Mouse (Mus musculus) MEL (cell line): Measurements from ENCODE around the gene Zc2hc1b.

Source experiments
- CTCF ChIP-seq, 3 experiments: IDR thresholded peaks in 2 of 3; conservative IDR thresholded peaks in 1 of 3; 2 replicates each; pipeline ENCODE4 v1.5.1; 2011 to 2012; ENCODE audit warnings: low read length in 3 of 3, low read depth in 2 of 3, mild to moderate bottlenecking in 2 of 3, improper control_type of control experiment in 1 of 3, inconsistent platforms in 1 of 3, mixed read lengths in 1 of 3, moderate library complexity in 1 of 3; ENCODE audit not compliant: control insufficient read depth in 1 of 3, insufficient read depth in 1 of 3, poor library complexity in 1 of 3, severe bottlenecking in 1 of 3
- E2F4 ChIP-seq: IDR thresholded peaks from 2 replicates; pipeline ENCODE4 v1.6.1; 2011; ENCODE audit warnings: low read depth, low read length, improper control_type of control experiment, borderline replicate concordance
- HCFC1 ChIP-seq: IDR thresholded peaks from 2 replicates; pipeline ENCODE4 v1.6.1; 2012; ENCODE audit warnings: low read depth, mild to moderate bottlenecking, inconsistent platforms, low read length, improper control_type of control experiment, moderate library complexity
- MYB ChIP-seq: IDR thresholded peaks from 2 replicates; pipeline ENCODE4 v1.6.1; 2011; ENCODE audit warnings: mild to moderate bottlenecking, low read depth, low read length, improper control_type of control experiment
- NELFE ChIP-seq: IDR thresholded peaks from 2 replicates; pipeline ENCODE4 v1.6.1; 2011; ENCODE audit warnings: low read depth, low read length, improper control_type of control experiment
- POLR2A ChIP-seq, 2 experiments: IDR thresholded peaks; 2 replicates each; pipeline ENCODE4 v1.6.1; 2011 to 2012; ENCODE audit warnings: low read length in 2 of 2, mild to moderate bottlenecking in 2 of 2, control low read depth in 1 of 2, improper control_type of control experiment in 1 of 2, low read depth in 1 of 2, moderate library complexity in 1 of 2; ENCODE audit not compliant: control insufficient read depth in 1 of 2, insufficient read depth in 1 of 2, poor library complexity in 1 of 2
- POLR2AphosphoS5 ChIP-seq: IDR thresholded peaks from 2 replicates; pipeline ENCODE4 v1.6.1; 2012; ENCODE audit warnings: low read depth, borderline replicate concordance, mild to moderate bottlenecking, inconsistent platforms, low read length, moderate library complexity, mixed read lengths
- RAD21 ChIP-seq: IDR thresholded peaks from 2 replicates; pipeline ENCODE4 v1.6.1; 2011; ENCODE audit warnings: mild to moderate bottlenecking, low read depth, low read length, improper control_type of control experiment
- RCOR1 ChIP-seq: IDR thresholded peaks from 2 replicates; pipeline ENCODE4 v1.6.1; 2012; ENCODE audit warnings: low read depth, mild to moderate bottlenecking, inconsistent platforms, low read length, improper control_type of control experiment
- TBP ChIP-seq: IDR thresholded peaks from 2 replicates; pipeline ENCODE4 v1.8.0; 2011; ENCODE audit warnings: low read depth, low read length, improper control_type of control experiment
- TCF12 ChIP-seq: IDR thresholded peaks from 2 replicates; pipeline ENCODE4 v1.6.1; 2014; ENCODE audit warnings: low read depth, mild to moderate bottlenecking, inconsistent platforms, low read length, improper control_type of control experiment, moderate library complexity
- USF1 ChIP-seq: IDR thresholded peaks from 2 replicates; pipeline ENCODE4 v1.6.1; 2014; ENCODE audit warnings: low read depth, mild to moderate bottlenecking, inconsistent platforms, low read length, improper control_type of control experiment, moderate library complexity
- ZKSCAN1 ChIP-seq: IDR thresholded peaks from 2 replicates; pipeline ENCODE4 v1.6.1; 2012; ENCODE audit warnings: low read depth, mild to moderate bottlenecking, inconsistent platforms, low read length, improper control_type of control experiment, moderate library complexity

- TF ChIP-seq RAD21, result no peak
- TF ChIP-seq TBP, result no peak
- no peak for TF ChIP-seq HCFC1
- no peak for TF ChIP-seq POLR2AphosphoS5
- TF ChIP-seq USF1, result no peak
- no peak for TF ChIP-seq POLR2A (IDR thresholded peaks at IDR 0.05; ENCODE audit: control insufficient read depth in 1 of 2, insufficient read depth in 1 of 2, low read depth in 1 of 2, low read length in 2 of 2, poor library complexity in 1 of 2)
- TF ChIP-seq NELFE, result no peak
- no peak for TF ChIP-seq TCF12
- TF ChIP-seq ZKSCAN1, result no peak
- no peak for TF ChIP-seq E2F4
- TF ChIP-seq RCOR1, result no peak
- no peak for TF ChIP-seq MYB
- TF ChIP-seq CTCF (IDR thresholded peaks at IDR 0.05 in 2 of 3, conservative IDR thresholded peaks at IDR 0.05 in 1 of 3; ENCODE audit: control insufficient read depth in 1 of 3, insufficient read depth in 1 of 3, low read depth in 2 of 3, low read length in 3 of 3, poor library complexity in 1 of 3, severe bottlenecking in 1 of 3), result no peak
Measured at GRCm38 (mm10) chr10:13186754-13187153, 8.9 kb upstream of the Zc2hc1b start.
